Mouse (Mus musculus) kidney, postnatal 14 days (tissue): ENCODE data around the gene Fmo1.

Experiments used
- DNase-seq: peaks from one replicate; pipeline ENCODE4 v3.0.0; 2022; ENCODE audit warnings: mixed read lengths

Gene Fmo1

GRCm38 (mm10) chr1:162866280-162866681, at the start of gene Fmo1:
Gene Fmo1, minus strand, starts transcription at chr1:162866610.
- no peak for DNase-seq

- DNase-seq = no peak
Measured at GRCm38 (mm10) chr1:162914932-162915556, 48.6 kb upstream of the Fmo1 start.

DNA sequence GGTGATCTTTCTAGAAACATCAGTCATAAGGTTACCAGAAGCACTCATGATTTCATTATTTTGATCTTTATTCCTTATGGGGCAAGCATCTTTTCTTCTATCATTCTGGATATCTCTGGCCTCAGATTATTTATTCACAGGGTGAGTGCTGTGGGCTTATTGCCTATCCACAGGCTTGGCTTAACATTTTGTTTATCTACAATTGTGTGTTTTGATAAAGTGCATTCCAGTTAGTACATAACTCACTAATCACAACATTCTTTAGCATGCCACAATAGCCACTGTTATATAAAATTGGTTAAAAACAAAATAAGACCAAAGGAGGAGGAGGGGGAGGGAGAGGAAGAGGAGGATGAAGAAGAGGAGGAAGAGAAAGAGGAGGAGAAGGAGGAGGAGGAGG, 45.7 kb upstream of the Fmo1 start:
- no peak for DNase-seq

- DNase-seq = no peak
Measured at GRCm38 (mm10) chr1:162901879-162902278, 35.5 kb upstream of the Fmo1 start.

DNA sequence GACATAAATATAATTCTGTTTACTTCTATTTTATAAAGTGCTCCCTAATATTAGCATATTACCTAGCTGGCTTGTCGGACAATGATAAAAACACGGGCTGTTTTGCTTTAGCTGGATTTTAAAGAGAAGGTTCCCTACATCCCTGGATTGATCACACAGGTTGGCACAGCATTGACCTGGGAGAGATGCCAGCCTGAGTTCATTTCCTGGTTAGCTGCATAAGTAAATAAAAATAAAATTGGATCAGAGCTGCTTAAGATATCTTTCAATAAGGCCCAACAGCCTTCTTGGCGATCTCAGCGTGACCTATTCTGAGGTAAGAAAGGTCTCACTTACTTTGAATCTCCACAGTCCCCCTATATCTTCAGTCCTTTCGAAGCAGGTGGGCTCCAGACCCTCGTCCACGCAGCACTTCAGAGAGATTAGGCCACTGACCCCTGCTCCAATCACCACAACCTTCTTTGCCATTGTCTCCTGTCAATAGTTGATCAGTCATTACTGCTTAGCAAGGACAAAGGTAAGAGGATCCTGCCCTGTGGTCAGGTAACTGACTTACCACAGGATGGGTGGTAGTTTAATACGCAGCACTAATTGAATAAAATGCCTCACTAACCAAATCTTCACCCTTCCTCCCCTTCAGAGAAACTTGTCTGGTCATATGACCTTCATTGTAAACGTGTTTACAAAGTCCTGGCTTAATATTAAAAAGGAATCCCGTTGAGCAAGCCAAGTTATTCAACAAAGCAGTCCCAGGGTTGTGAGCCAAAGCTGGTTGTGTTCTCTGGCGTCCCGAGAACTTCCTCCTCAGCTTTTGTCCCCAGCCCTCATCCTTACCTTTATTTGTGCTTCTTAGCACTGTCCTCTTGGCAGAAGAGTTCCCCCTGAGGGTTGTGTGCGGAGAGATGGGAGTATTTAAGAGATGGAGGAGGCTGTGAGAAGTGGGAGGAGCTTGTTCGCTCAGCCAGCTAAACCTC, 31.7 kb upstream of the Fmo1 start, which contains the start of gene Fmo2:
Fmo2 (minus strand) TSS at position 889 of the 974 bp plus-strand sequence.
- peak; percentile 61 for DNase-seq

DNA sequence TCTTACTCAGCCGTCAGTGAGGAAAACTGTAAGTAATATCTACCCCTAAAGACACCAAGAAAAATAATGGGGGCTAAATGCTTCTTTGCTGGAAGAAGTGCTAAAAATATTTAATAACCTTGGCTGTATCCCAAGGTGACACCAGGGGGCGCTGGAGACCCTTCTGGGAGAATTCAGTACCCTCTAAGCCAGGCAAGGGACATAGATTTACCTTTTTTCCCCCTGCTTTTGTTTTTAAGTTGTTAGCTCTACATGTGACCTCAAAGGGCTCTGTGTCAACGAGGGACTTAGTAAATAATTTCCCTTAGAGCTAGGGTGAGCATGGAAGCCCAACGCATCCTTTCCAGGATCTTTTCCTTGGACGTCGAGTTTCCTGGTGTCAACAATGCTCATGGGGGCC, 29.5 kb upstream of the Fmo1 start:
- DNase-seq = peak; percentile 79

GRCm38 (mm10) chr1:162893014-162893413, 26.6 kb upstream of the Fmo1 start:
- no peak for DNase-seq

DNA sequence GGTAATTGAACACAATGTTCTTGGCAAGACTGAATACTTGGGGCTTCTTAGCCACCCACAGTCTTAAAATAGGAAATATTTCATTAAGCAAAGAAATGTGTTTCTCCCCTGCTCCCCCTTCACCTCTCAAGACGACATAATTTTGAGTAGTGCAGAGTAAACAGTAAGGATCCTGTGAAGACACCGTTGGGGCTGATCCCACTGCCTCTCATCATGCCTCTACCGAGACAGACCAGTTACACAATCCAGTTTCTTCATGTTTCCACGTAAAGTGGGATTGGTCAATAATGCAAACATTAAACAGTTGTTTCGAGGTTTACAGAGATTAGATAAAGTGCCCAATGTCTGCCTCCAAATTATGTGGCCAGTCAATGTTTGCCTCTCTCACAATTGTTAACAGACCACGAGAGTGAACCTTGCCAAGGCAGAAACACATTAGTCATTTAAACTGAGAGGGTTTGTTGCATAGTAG, 25.6 kb upstream of the Fmo1 start:
- peak; percentile 50 for DNase-seq

DNA sequence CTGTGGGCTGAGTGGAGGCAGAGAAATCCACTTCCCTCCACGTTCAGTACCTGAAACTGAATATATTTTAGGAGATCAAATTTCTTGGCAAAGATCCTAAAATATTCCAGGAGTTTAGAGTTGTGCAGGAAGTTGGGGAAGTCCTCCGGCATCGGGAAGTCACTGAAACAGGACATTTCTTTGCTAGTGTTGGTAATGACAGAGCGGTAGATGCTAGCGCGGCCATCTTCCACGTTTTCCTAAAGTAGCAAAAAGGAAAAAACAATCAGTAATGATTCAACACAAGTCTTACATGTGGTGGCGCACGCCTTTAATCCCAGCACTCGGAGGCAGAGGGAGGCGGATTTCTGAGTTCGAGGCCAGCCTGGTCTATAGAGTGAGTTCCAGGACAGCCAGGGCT, 22.2 kb upstream of the Fmo1 start:
- DNase-seq = no peak

DNA sequence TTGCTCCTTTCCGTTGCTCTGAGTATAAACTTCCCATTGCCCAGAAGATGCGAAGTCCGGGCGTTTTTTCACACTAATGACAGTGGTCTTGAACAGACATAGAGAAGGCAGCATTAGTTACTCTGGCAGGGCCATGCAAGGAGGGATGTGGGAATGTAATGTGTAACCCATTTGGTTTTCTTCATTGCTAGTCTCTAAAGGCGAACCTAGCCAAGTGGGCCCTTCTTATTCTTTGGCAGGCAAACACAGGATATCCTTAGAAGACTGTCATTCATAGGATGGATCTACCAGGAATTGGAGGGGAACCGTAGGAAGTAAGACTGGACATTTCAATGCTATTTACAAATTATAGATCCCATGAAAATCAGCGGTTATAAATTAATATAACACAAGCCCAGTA, 21.2 kb upstream of the Fmo1 start:
- DNase-seq = no peak

GRCm38 (mm10) chr1:162886138-162886816, 19.9 kb upstream of the Fmo1 start:
- no peak for DNase-seq

GRCm38 (mm10) chr1:162882681-162883080, 16.3 kb upstream of the Fmo1 start:
- no peak for DNase-seq

DNA sequence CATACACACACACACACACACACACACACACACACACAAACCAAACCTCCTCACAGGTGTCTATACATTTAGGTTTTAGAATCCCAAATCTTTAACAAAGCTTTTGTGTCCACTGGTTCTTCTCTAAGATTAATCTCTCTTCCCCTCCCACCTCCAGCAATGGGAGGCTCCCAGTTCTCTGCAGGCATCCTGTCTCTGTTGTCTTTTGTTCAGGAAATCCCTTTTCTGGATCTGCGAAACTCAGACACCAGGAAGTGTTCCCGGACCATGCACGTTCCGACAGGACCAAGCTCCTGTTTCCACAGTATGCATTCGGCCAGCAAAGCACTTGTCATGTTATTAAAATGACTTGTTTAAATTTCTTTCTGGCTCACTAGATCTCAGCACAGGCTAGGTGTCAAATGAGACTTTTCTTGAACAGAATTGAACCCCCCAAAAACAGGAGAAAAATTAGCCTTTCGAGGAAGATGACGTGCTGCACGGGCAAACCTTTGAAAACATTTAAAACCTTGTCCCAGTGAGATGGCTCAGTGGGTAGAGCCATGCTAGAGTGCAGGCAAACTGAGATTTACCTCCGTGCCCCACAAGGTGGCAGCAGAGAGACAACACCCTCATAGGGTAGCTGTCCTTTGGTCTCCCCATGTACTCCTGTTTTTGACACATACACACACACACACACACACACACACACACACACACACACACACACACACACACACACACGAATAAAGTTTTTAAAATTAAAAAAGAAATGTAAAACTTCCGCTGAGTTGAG, 13.4 kb upstream of the Fmo1 start:
- DNase-seq = peak; percentile 74

GRCm38 (mm10) chr1:162875091-162875490, 8.7 kb upstream of the Fmo1 start:
- DNase-seq = no peak

DNA sequence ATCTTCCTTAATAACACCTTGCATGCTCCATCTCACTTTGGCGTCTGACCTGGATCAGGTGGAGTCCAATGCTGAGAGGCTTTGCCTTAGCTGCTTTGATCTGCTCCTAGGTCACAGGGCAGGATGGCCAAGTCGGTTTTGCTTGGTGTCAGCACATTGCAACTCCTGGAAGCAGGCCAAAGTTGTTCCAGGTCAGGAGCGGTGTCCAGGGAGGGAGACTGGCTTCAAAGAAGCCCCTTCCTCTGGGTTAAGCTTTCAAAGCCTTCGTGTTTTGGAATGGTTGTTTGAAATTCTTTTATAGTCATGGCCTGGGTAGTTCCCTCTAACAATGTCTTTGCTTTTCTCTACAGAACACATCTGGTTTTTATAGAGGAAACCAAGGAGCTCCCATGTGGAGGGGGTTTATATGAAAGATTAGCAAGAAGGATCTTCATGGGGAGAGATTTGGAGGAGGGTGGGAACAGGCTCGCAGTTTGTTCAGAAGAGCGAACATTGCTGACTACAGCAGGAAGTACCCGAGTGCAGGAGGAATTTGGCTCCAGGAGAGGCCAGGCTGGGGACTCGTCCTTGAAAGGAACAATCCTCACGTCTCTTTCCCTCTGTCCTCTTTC, 5.4 kb upstream of the Fmo1 start:
- DNase-seq = peak; percentile 64

GRCm38 (mm10) chr1:162870978-162871377, 4.6 kb upstream of the Fmo1 start:
- DNase-seq = no peak

- DNase-seq = no peak
Measured at GRCm38 (mm10) chr1:162867396-162867795, 986 bp upstream of the Fmo1 start.

- no peak for DNase-seq
Measured at GRCm38 (mm10) chr1:162865493-162865830, 948 bp downstream of the Fmo1 start.

- DNase-seq = no peak
Measured at GRCm38 (mm10) chr1:162864816-162865492, 1.5 kb downstream of the Fmo1 start.

GRCm38 (mm10) chr1:162864279-162864678, 2.1 kb downstream of the Fmo1 start:
- DNase-seq = no peak

DNA sequence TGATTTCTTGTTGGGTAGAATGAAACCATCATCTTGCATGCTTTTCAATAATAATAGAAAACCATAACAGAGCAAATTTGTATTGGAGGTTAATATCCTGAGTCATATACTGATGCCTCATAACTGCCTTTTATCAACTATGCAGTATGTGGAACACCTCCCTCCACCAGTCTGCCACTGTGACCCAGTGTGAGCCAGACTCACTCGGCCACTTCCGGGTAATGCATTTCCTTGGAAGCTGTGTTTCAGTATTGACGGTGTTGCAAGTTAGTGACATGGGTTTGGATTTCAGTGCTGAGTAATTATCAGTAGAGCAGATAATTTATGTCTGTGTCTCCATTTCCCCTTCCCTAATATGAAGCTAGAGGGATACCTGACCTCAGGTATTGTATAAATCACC, 2.8 kb downstream of the Fmo1 start:
- DNase-seq = no peak

DNA sequence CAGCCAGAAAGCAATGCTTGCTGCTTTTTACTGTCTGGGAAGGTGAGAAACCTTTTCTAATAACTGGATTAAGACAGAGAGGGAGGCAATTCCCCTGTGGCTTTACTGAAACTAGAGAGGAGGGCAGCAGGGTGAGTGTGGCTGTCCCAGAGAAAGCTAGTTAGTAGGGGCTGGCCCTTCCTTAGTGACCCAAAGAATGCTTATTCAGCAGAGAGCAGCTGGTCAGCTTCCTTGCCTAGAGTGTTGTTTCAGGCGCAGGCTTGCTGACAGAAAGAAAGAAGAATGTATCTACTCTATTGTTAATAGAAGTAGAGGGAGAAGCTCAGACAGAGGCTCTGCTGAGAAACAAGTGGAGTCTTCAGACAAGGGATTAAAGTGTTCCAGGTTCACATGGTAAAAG, 4.1 kb downstream of the Fmo1 start:
- peak; percentile 30 for DNase-seq
